Mouse (Mus musculus) heart, adult 2 months (tissue): ENCODE data around the gene Cd27. TPM values are rescaled to one million over a fixed set of nuclear protein-coding genes. Genes with fewer than 3 reads are reported as not detected.

Experiments used
- DNase-seq, 2 experiments: peaks; one replicate each; pipeline ENCODE4 v3.0.0; 2021
- H3K27ac ChIP-seq: fragments of 200-600 bp; 2 replicates; pipeline ENCODE4 v1.8.1; 2022
- H3K27me3 ChIP-seq: fragments of 200-500 bp; 2 replicates; pipeline ENCODE4 v1.6.1; 2012; ENCODE audit warnings: mild to moderate bottlenecking, low read length, inconsistent platforms, mixed read lengths; ENCODE audit not compliant: control insufficient read depth, insufficient read depth
- H3K36me3 ChIP-seq: fragments of 200-500 bp; 2 replicates; pipeline ENCODE4 v1.6.1; 2012; ENCODE audit warnings: low read length, inconsistent platforms; ENCODE audit not compliant: control insufficient read depth, insufficient read depth
- H3K4me1 ChIP-seq: fragments of 200-500 bp; 2 replicates; pipeline ENCODE4 v1.6.1; 2011; ENCODE audit warnings: low read length; ENCODE audit not compliant: control insufficient read depth, insufficient read depth
- H3K4me3 ChIP-seq: fragments of 200-600 bp; 2 replicates; pipeline ENCODE4 v1.8.1; 2022
- H3K79me2 ChIP-seq: fragments of 200-500 bp; replicated peaks from 2 replicates; pipeline ENCODE4 v1.6.1; 2012; ENCODE audit warnings: mild to moderate bottlenecking, inconsistent platforms, low read length, moderate library complexity, mixed read lengths; ENCODE audit not compliant: control insufficient read depth, insufficient read depth
- H3K9ac ChIP-seq: fragments of 200-500 bp; 2 replicates; pipeline ENCODE4 v1.6.1; 2012; ENCODE audit warnings: low read depth, mild to moderate bottlenecking, control low read depth, inconsistent platforms, low read length, mixed read lengths
- CTCF ChIP-seq: fragments of 200-600 bp; IDR thresholded peaks from 2 replicates; pipeline ENCODE4 v1.8.1; 2022; ENCODE audit warnings: antibody characterized with exemption, mild to moderate bottlenecking, moderate library complexity
- EP300 ChIP-seq: fragments of 200-500 bp; IDR thresholded peaks from 2 replicates; pipeline ENCODE4 v1.6.1; 2011; ENCODE audit warnings: low read depth, low read length, control low read depth; ENCODE audit not compliant: insufficient read depth
- POLR2A ChIP-seq: fragments of 200-500 bp; IDR thresholded peaks from 2 replicates; pipeline ENCODE4 v1.6.1; 2011; ENCODE audit warnings: mild to moderate bottlenecking, low read depth, low read length, control low read depth; ENCODE audit not compliant: insufficient read depth
- WGBS: fragments of 180-500 bp; shearing (Covaris S2); methylation state at CpG from one replicate; pipeline ENCODE4 v1.1.7; 2018; 5-methylcytosine and 5-hydroxymethylcytosine counted together
- intact Hi-C: fragments of 180-260 bp; cut with DNase I; formaldehyde crosslinking; loops from one replicate; pipeline ENCODE4 v1.15.1; 2025
- polyA plus RNA-seq: library from polyadenylated mRNA; depleted of rRNA; stranded (reverse); fragments of >200 nt; gene quantifications from 2 replicates; pipeline ENCODE4 v1.2.3, GENCODE M21; 2012
- total RNA-seq, 2 experiments: library from RNA; stranded (reverse); gene quantifications; 2 replicates each; pipeline ENCODE4 v1.2.3; 2021

Cd27 gene
- total and polyA plus RNA-seq, 3 experiments = 0.41 to 2.2 (median 0.42) TPM

- H3K27me3 ChIP-seq = no peaks in the 10 kb centered on the region
- no peaks in the 10 kb centered on the region; the same call in 1 of the 2 replicates for H3K36me3 ChIP-seq
- H3K9ac ChIP-seq = no peak overlapping the region
- peak overlapping the region; percentile 96 for H3K27ac ChIP-seq
- H3K4me1 ChIP-seq = peaks cover 11% of the 10 kb centered on the region
- H3K79me2 ChIP-seq = no peaks in the 10 kb centered on the region
- TF ChIP-seq POLR2A = no peak
- no peak for TF ChIP-seq EP300
- TF ChIP-seq CTCF = no peak
- no peak for DNase-seq
- 55% methylated on average over 6 of the region's 6 CpGs for WGBS
- intact Hi-C loops = no loop called here
- no peak overlapping the region for H3K4me3 ChIP-seq
These were observed 4.3 kb downstream of the Cd27 start for GRCm38 (mm10) chr6:125232516-125232915.

DNA sequence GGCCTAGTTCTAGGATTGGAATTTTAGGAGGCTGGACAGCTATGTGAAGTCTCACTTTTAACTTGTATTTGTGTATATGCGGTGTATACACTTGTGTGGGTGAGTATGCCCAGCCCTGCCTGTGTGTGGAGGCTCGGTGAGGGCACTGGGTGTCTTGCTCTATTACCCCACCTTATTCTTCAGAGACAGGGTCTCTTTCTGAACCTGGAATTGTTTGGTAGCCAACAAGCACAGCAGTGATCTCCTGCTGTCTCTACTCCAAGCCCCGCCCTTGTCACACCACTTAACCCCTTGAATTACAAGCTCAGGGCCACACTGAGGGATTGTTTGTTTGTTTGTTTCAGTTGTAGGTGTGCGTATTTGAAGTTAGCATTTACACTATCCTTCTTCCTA, 4.8 kb downstream of the Cd27 start:
- no peak for TF ChIP-seq CTCF
- no peak for TF ChIP-seq EP300
- no peak for TF ChIP-seq POLR2A
- Histone ChIP-seq H3K4me1 (peaks cover 11% of the 10 kb centered on the region), H3K9ac (peak overlapping the region; percentile 91), H3K27me3 (no peaks in the 10 kb centered on the region), H3K27ac (peak overlapping the region; percentile 96), H3K4me3 (peak overlapping the region; percentile 76), H3K36me3 (no peaks in the 10 kb centered on the region; the same call in 1 of the 2 replicates), H3K79me2 (no peaks in the 10 kb centered on the region)
- no peak for DNase-seq
- 35% methylated on average over 4 of the region's 4 CpGs for WGBS
- intact Hi-C loops = no loop called here

DNA sequence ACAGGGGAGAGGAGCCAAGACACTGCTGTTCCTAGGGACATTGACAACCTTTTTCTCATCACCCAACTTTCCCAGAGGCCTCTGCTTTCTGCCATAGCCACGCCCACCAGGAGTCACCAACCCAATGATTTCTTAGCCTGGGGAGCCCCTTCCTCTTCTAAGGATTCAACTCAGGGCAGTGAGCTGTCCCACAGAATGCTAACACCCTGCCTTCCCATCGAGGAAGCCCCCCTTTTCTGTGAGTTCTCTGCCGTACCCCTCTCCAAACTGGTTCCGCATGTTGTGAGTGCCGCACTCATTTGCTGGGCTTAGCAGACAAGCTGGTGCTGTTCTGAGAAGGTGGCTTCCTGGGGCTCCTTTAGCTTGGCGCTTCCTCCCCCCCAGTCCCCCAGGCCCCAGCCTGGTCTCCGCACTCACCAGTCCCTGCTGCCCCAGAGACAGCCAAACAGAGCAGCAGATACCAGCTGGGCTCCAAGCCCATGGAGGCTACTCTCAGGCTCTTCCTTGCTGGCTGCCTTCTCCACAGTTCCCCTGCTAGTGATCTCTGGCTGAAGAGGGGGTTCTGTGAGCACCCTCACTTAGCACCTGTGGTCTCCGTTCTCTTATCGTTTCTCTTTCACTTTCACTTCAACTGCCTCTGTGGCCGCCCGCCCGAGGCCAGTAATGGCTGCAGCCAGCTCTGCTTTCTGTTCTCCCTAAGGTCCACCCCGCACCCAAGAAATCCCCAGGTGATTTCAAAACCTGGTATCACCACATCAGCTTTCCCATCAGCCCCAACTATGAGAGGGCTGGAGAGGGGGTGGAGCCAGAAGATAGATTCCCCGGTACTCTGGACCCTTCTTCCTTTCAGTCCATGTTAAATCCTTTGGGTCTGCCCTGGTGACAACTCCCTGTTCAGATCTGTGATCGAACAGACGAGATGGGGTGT, 5.4 kb downstream of the Cd27 start, which contains the start of gene Tapbpl:
TSS of gene Tapbpl (minus strand) at position 744 of the 928 bp plus-strand sequence.
- peak within 1 kb of the TSS; percentile 91 for H3K9ac ChIP-seq
- TF ChIP-seq POLR2A = peak; percentile 71
- TF ChIP-seq CTCF = no peak
- H3K36me3 ChIP-seq = no peaks in the 10 kb centered on the region; the same call in 1 of the 2 replicates
- WGBS = under 1% methylated on average over 16 of the region's 16 CpGs
- peaks cover 11% of the 10 kb centered on the region for H3K4me1 ChIP-seq
- peak; percentile 76 to 81 for DNase-seq
- peak within 1 kb of the TSS; percentile 76 for H3K4me3 ChIP-seq
- intact Hi-C loops = no loop called here
- no peaks in the 10 kb centered on the region for H3K79me2 ChIP-seq
- peak within 1 kb of the TSS; percentile 96 for H3K27ac ChIP-seq
- H3K27me3 ChIP-seq = no peaks in the 10 kb centered on the region

DNA sequence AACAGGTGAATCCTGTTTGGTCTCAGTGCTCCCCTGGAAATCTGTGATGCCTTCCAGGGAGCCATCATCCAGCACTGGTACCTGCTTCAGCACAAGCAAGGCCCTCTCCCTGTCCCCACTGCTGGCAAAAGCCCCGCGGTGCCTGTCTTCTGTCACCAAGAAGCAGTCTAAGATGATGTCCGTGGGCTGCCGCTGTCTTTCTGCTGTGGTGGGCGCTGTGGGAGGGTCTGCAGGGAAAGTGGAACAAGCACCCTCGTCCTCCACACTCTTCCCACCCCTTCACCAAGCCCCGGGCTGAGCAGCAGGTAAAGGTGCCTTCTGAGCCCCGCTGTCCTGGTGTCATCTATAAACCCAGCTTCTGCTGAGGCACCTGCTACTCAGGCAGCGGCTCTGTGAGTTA, 6.2 kb downstream of the Cd27 start:
- peak overlapping the region; percentile 31; the same call in 1 of the 2 replicates for H3K9ac ChIP-seq
- no peaks in the 10 kb centered on the region for H3K27me3 ChIP-seq
- no peak overlapping the region; the same call in 1 of the 2 replicates for H3K27ac ChIP-seq
- no peaks in the 10 kb centered on the region for H3K79me2 ChIP-seq
- intact Hi-C loops = no loop called here
- no peaks in the 10 kb centered on the region; the same call in 1 of the 2 replicates for H3K36me3 ChIP-seq
- TF ChIP-seq CTCF = no peak
- TF ChIP-seq POLR2A = no peak
- TF ChIP-seq EP300 = no peak
- no peak for DNase-seq
- H3K4me3 ChIP-seq = no peak overlapping the region; the same call in 1 of the 2 replicates
- 64% methylated on average over 9 of the region's 9 CpGs for WGBS
- H3K4me1 ChIP-seq = peaks cover 11% of the 10 kb centered on the region

- intact Hi-C loops = no loop called here
- H3K9ac ChIP-seq = no peak overlapping the region
- WGBS = 83% methylated on average over 5 of the region's 5 CpGs
- no peaks in the 10 kb centered on the region for H3K27me3 ChIP-seq
- no peaks in the 10 kb centered on the region; the same call in 1 of the 2 replicates for H3K4me1 ChIP-seq
- DNase-seq = peak in 1 of 2 experiments; percentile 17
- TF ChIP-seq CTCF (peak; percentile 72), POLR2A (no peak)
- no peak overlapping the region for H3K27ac ChIP-seq
- no peaks in the 10 kb centered on the region for H3K79me2 ChIP-seq
- no peak overlapping the region for H3K4me3 ChIP-seq
- no peaks in the 10 kb centered on the region for H3K36me3 ChIP-seq
These were observed 11.2 kb downstream of the Cd27 start for GRCm38 (mm10) chr6:125225518-125226115.

GRCm38 (mm10) chr6:125222577-125222976, 14.2 kb downstream of the Cd27 start:
- 73% methylated on average over 3 of the region's 3 CpGs for WGBS
- intact Hi-C loops = no loop called here
- TF ChIP-seq CTCF (no peak), EP300 (no peak), POLR2A (no peak)

More at GRCm38 (mm10) chr6:125222577-125222976, 14.2 kb downstream of the Cd27 start:
- H3K36me3 ChIP-seq = no peaks in the 10 kb centered on the region
- H3K4me3 ChIP-seq = no peak overlapping the region
- no peak for DNase-seq
- no peaks in the 10 kb centered on the region for H3K27me3 ChIP-seq
- H3K4me1 ChIP-seq = no peaks in the 10 kb centered on the region
- no peaks in the 10 kb centered on the region for H3K79me2 ChIP-seq
- H3K27ac ChIP-seq = no peak overlapping the region
- H3K9ac ChIP-seq = no peak overlapping the region
